Mouse (Mus musculus): ENCODE results near the gene Cdh5.

- TF ChIP-seq CTCF (IDR thresholded peaks at IDR 0.05; ENCODE audit: borderline replicate concordance, extremely low read depth, insufficient read depth, insufficient read length), result no peak
- TF ChIP-seq POLR2A (IDR thresholded peaks at IDR 0.05; ENCODE audit: borderline replicate concordance, extremely low read depth, insufficient read depth, insufficient read length, poor library complexity, severe bottlenecking), result no peak
Observed at GRCm38 (mm10) chr8:104110498-104111134, 9.2 kb downstream of the Cdh5 start.

All from brain, embryonic 14.5 days (tissue).